Mouse (Mus musculus): ENCODE measurements around the gene Npas3. TPM values are rescaled to one million over a fixed set of nuclear protein-coding genes. Genes with fewer than 3 reads are reported as not detected.
"Not testable (repeated sequence)": the region's sequence is repeated elsewhere in the genome, so short reads cannot be mapped to it uniquely, and the experiment has no call there.

Gene Npas3
- total RNA-seq (2014; fragmentation: Nextera tagmentation) (not detected in 2 replicates), total RNA-seq (2017) (0.05 TPM in 1 of 2 replicates, not detected in the other)

DNA sequence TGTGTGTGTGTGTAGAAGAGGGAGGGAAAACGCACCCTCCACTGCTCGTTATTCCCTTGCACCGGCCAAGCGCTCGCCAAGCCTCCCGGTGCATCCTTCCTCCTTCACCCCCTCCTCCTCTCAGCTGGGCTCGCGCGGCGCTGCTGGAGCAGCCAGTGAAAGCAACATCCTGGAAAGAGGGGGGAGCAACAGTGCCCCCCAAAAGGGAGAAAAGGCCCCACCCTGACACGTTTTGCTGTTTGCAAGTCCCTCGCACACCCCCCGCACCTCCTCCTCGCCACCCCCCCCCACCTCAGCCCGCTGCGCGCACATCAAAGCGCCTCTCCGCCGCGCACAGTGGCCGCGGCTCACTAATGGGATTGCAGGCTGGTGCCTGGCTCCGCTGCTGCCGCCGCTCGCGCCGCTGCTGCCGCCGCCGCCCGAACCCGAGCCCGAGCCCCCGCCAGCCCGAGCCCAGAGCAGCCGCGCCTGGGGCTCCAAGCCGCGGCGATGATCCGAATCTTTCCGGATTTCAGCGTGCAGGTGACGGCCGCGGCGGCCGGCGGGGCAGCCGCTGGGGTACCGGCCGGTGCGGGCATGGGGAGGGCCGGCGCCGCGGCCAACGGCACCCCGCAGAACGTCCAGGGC, at the start of gene Npas3:
Npas3 (plus strand) TSS at position 577 of the 627 bp plus-strand sequence.
- no peak for ATAC-seq (replicated peaks; ENCODE audit: low FRiP score, low TSS enrichment, poor library complexity, severe bottlenecking)

DNA sequence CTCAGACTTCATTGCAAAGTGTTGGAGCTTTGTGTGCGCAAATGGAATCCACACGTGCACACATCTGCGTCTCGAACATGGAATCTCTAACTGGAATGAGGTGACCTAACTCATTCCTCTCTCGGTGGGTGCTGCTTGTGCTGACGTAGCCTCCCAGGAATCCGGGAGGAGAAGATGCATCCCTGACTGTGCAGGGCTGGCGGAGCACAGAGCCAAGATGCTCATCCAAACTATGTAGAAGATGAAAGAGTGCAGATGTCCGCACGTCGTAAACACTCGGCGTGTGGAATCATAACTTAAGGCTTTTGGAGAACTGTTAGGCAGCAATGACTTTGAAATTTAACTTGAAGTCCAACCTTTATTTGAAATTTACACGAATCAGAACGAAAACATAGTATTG, 31.3 kb upstream of the Npas3 start:
- ATAC-seq (replicated peaks; ENCODE audit: low FRiP score, low TSS enrichment, poor library complexity, severe bottlenecking), result no peak

DNA sequence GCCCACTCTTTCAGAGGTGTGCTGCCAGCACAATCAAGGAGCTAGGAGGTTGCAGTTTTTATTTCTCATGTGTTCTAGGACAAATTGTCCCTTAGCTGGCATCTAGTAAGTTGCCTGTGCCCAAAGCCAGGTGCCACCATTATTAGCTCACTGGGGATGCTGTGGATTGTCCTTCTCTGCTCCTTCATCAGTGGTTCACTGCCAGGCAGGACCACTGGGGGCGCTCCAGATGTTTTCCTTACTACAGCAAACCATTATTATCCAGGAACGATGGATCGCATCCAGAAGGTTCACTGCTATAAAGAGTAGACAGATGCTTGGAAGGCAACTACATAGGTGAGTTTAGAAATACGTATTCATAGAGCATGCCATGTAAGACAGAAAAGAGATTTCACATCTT, 25.7 kb upstream of the Npas3 start:
- no peak for ATAC-seq (replicated peaks; ENCODE audit: low FRiP score, low TSS enrichment, poor library complexity, severe bottlenecking)

DNA sequence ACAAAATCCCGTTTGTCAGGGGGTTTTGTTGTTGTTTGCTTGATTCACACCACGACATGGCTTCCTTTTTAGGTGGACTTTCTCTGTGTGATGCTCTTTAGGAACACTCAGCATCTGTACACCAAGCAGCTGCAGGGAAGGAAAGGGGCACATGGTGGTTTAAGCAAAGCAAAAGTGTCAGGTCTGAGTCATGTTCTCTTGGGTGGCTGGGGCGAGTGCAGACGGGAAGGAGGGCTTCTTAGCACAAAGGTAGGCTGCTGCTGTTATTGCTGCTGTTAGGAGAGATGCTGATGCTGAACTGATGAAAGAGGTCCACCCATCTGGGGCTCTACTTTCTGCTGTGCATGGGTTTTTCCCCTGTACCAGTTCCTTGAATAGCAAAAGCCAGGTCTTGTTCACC, 21.1 kb upstream of the Npas3 start:
- ATAC-seq (replicated peaks; ENCODE audit: low FRiP score, low TSS enrichment, poor library complexity, severe bottlenecking), result no peak

DNA sequence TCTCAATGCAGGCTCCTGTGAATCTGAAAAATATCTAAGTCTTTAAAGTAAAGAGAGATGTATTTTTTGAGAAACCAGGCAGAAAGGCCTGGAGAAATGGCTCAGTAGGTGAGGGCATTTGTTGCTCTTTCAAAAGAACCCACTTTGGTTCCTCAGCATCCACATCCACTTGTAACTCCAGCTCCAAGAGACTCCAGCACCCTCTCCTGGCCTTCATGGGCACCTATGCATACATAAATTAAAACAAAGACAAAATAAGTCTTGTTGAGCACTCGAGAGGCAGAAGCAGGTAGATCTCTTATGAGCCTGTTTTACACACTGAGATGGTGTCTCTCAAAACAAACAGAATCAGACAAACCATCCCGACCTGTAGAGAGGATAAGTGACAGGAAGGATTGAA, 19.1 kb upstream of the Npas3 start:
- no peak for ATAC-seq (replicated peaks; ENCODE audit: low FRiP score, low TSS enrichment, poor library complexity, severe bottlenecking)

DNA sequence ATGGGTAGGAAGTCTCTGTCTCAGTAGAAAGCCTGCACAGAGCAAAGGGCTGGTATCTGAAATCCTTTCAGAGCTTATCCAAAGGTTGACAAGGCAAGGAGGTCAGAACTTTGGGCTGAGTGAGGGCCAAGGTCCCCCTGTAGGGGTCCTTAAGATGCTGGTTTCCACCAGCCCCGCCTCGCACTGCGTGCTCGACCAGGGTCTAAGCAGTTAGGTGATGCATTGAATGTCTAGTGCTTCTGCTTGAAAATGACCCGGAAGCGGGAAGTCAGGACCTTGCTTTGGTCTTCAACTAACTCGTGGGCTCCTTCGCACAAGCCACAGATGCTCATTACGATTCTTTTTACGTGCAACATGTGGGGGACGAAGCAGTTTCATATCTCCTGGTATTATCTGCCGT, 2.3 kb upstream of the Npas3 start:
- ATAC-seq (replicated peaks; ENCODE audit: low FRiP score, low TSS enrichment, poor library complexity, severe bottlenecking), result no peak

DNA sequence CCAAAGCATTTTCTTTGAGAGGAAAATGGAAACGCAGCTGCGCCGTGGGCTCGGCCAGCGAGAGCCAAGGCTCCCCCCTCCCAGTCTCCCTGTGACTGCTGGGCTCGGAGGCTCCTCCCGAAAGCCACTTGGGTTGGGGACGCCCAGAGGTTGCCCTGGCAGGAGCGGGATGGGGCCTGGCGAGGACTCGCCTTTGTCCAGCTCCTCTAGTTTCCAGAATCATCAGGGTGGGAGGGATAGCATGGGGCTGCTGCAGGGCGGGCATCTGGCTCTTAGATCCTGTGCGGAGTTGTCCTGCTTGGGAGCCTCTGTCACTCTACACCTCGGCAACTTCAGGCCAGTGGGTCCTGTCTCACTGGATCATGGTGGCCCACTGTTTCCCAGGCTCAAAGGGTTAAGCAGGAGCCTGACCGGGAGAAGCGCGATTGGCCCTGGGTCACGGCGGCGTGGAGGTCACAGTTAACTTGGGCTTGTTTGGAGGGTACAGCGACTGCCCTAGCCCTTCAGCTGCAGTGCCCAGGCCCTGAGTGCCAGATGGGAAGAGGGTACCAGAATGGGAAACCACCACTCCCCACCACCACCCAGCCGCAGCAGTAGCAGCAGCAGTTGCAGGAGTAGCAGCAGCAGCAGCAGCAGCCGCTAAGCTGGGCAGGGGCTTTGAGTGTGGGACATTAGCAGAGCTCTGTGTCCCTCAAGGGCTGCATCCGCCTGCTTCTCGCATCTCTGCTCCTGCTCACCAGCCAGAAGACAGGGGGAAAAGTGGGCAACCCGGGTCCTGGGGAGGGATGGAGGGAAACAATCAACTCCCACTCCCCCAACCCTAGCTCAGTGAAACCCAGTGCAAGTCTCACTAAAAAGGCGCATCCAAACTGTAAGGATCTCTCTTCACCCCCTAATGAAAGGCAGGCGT, 1.6 kb upstream of the Npas3 start:
- ATAC-seq (replicated peaks; ENCODE audit: low FRiP score, low TSS enrichment, poor library complexity, severe bottlenecking), result no peak

DNA sequence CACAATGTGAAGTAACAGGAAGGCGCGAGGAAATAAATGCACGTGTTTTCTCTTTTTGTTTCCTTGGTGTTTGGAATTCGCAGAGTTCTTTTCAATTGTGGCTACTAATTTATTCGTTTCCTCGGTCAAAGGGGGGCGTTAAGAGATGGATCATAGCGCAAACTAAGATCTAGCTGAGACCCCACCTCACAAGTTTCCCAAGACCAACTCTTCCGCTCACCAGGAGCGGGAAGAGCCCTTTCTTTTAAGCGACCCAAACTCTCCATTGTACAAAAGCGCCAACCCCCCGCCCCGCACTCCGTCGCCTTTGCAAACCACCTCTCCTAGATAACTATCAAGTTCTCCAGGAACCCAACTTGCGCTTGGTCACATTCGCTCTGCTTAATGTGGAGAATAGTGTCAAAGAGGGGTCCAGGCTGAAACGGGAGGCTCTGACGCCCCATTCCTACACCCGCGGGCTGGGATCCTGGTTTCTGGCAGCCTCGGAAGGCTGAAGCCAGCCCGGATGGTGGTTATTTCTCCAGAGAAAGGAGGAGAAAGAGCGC, 914 bp upstream of the Npas3 start:
- ATAC-seq (replicated peaks; ENCODE audit: low FRiP score, low TSS enrichment, poor library complexity, severe bottlenecking), result no peak

DNA sequence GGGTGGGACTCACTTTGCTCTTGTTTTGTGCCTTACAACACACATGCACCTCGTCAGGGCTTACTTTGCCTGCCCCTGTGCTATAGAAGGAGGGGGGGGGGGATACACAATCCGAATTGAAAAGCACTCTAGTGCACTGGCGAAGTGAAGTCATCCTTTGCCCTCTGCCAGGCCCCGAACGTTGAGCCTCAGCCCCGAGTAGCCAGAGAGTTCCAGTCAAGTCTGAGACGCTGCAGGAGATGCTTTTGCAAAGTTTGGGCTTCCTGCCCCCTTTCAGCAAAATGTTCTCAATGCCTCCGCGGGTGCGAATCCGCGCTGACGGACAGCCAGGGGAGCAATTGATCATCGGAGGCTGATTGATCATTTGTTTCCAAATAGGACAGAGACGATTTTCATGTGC, 319 bp downstream of the Npas3 start:
- ATAC-seq (replicated peaks; ENCODE audit: low FRiP score, low TSS enrichment, poor library complexity, severe bottlenecking), result no peak

DNA sequence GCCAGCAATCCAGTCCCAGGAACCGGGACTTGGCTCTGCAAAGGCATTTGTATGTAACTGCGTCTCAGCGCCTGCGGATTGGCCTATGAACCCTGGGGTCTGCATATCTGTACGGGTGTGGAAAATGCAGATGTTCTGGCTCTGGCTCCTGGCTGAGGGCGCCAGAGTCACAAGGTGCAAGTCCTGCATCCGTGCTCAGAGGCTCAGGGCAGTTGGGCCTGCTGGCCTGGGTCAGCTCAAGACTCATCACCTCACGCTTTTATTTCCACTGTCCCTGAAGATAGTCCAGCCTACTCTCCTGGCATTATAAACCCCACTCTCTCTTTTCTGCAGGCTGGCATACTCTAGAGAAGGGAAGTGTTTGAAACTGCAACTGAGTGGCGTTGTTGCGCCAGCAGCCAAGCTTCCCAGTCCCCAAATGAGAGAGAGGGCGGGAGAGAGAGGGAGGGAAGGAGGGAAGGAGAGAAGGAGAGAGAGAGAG, 3.3 kb downstream of the Npas3 start:
- no peak for ATAC-seq (replicated peaks; ENCODE audit: low FRiP score, low TSS enrichment, poor library complexity, severe bottlenecking)

DNA sequence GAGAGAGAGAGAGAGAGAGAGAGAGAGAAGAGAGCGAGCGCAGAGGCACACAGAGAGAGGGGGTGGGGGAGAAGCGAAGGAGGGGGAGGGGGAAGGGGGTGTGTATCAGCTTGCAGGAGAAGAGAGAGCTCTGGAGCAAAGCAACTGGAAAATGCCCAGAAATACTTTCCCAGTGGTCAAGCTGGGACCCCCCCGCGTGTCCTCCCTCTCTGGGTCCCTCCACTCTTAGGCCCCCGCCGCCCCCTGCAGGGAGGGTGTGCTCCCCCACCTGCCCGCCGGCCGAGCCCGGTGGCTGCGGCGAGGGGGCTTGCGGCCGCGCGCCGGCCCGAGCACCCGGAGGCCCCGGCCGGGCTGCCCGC, 3.7 kb downstream of the Npas3 start:
- no peak for ATAC-seq (replicated peaks; ENCODE audit: low FRiP score, low TSS enrichment, poor library complexity, severe bottlenecking)

DNA sequence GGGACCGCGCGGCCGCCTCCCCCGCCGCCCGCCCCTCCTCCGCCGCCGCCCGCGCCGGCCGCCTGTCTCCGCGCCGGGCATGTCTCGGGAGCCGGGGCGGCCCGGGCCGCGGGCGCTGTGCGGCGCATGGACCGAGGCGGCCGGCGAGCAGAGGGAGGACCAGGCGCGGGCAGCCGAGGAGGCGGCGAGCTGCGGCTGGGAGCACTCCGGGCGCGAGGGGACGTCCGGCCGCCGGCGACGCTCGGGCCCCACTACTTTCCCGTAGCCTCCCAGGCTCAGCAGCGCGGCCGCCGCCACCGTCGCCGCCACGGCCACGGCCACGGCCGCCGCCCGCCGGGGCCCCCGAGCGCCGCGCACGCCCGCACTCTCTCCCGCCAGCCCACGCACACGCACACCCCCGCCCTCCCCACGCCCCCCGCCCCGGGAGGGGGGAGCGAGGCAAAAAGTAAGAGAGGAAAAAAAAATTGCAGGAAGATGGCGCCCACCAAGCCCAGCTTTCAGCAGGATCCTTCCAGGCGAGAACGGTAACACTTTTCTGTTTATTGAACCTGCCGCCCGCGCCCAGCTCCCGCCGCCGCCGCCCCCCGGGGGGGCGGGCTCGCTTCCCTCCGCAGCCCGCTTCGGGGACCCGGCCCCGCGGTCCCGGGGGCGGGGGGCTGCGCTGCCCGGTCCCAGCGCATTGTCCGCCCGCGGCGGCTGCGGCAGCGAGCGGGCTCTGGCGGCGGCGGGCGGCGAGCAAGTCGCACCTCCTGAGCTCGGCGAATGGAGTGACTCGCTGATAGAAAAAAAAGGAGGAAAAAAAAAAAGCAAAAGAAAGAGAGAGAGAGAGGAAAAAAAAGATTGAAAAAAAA, 4.3 kb downstream of the Npas3 start:
- ATAC-seq (replicated peaks; ENCODE audit: low FRiP score, low TSS enrichment, poor library complexity, severe bottlenecking), result no peak

DNA sequence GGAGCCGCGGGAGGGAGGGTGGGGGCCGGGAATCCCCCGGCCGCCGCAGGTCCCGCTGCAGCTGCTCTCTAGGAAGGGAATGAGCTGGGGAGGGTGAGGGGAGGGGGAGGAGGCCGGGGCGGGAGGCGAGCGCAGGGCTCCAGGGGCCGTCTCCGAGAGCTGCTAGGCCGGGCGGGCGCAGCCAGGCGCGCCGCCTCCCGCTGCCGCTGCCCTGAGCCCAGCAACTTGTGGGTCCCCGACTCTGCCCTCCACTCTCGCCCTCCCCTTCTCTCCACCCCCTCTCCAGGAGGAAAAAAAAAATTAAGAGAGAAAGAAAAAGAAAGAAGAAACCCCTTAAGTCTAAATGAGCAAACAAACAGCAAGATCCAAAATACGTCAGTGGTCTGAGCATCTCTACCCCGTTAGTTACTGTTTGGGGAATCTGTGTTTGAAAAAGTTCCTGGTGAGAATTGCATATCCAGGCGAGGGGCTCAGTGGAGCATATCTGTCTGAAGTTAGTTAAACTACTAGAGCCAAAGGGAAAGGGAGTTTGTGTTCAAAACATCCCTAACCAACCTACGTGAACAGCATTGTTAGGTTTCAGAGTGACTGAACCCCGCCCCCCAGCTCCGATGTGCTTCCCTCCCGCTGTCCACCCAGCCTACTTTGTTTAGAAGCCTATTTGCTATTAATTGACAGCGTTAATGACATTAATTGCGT, 5.1 kb downstream of the Npas3 start:
- no peak for ATAC-seq (replicated peaks; ENCODE audit: low FRiP score, low TSS enrichment, poor library complexity, severe bottlenecking)

DNA sequence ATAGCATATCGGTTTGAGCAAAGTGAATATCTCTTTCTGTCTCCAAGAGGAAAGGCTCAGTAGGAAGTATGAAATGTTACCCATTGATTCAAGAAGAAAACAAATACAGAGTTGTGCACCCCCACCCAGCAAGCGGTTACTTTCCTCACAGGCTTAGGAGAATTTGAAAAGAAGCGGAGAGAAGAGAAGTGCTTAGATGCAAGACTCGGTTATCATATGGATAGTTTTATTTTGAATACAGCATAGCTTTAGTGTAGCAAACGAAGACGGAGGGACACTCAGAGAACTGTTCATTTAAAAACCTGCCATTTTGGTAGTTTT, 5.6 kb downstream of the Npas3 start:
- ATAC-seq (replicated peaks; ENCODE audit: low FRiP score, low TSS enrichment, poor library complexity, severe bottlenecking), result no peak

DNA sequence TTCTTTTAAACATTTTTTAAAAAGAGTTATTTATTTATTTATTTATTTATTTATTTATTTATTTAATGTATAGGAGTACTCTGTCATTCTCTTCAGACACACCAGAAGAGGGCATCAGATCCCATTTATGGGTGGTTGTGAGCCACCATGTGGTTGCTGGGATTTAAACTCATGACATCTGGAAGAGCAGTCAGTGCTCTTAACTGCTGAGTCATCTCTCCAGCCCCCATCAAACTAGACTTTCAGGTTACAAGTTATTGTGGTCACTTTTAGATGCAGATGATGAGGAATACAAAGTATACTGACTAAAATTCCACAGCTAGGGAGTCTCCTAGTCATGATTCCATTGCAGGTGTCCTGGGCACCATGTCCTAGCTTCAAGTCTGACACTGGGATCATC, 26.0 kb downstream of the Npas3 start:
- ATAC-seq (replicated peaks; ENCODE audit: low FRiP score, low TSS enrichment, poor library complexity, severe bottlenecking), result not testable (repeated sequence)

DNA sequence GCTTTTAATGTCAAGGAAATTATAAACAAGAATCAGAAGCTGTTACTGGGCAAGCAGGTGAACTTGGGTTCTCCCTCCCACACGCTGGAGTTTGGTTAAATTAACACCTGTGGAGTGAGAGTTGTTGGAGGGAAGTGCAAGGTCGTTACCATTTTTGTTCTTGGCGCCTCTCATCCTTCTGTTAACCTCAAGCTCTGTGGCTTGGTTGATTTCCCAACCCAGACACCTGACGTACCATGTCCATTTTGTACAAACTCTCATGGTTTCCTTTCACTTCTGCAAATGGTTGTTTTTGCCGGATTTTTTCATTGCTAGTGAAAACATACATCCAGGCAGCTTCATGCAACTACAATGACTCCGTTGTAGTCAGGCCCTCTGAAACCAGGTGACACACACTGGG, 28.9 kb downstream of the Npas3 start:
- no peak for ATAC-seq (replicated peaks; ENCODE audit: low FRiP score, low TSS enrichment, poor library complexity, severe bottlenecking)

DNA sequence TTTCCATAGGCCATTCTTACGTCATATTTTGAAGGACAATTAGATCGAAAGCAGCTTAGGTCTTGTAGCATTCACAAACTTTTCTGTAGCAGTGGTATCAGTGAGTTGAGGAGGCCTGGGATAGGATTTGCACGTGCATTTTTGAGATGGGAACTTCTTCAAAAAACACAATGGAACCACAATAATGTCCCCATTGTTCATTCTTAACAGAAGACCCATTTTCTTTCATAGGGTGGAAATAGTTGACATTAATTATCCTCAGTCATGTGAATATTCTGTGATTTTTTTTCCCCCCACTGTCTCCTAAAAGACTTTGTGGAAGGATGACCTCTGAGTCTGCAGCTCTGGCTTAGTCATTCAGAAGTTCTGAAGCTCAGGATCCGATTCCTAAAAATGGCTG, 41.9 kb downstream of the Npas3 start:
- no peak for ATAC-seq (replicated peaks; ENCODE audit: low FRiP score, low TSS enrichment, poor library complexity, severe bottlenecking)

DNA sequence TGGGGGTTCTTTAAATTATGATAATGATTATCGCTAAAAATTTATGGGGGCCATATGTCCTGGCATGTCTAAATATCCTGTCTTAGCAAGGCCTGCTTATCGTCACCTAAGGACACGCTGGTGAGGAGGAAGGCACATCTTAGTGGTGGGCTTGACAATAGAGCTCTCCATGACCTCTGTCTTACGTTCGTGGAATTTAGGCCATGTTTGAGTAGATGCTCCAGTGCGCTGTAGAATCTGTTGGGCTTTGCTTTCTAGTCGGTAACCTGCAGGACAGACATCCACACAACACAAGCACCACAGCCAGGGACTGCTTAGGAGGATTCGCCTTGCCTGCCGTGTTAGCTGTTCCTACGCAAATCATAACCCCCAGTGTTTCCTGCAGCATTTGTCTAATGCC, 42.4 kb downstream of the Npas3 start:
- ATAC-seq (replicated peaks; ENCODE audit: low FRiP score, low TSS enrichment, poor library complexity, severe bottlenecking), result no peak

DNA sequence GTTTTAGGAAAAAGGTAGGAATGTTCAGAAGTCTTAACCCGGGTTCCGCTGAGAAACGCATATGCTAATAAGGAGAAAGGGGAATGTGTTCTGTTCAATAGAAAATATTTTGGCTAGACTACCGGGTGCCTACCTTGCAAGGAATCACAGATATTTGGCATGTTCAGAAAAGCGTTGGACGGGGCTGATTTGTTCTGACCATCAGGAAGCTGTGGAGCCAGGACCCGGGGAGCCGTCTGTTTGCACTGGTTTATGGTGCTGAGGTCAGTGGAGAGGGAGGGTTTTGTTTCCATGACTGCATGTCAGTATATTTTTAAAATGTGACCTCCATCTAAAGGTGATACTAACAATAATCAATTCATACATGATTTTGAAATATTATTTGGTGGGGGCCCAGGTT, 43.5 kb downstream of the Npas3 start:
- no peak for ATAC-seq (replicated peaks; ENCODE audit: low FRiP score, low TSS enrichment, poor library complexity, severe bottlenecking)
